Mouse (Mus musculus): ENCODE results near the gene Trim31.
A peak's percentile ranks its signal among the peaks of the same experiment; 100 is the strongest.

Gene Trim31

GRCm38 (mm10) chr17:36944121-36944775, 46.3 kb downstream of the Trim31 start:
- DNase-seq (ENCODE audit: low spot score) = no peak

- DNase-seq (ENCODE audit: low spot score) = peak; percentile 53
These were observed 49.3 kb downstream of the Trim31 start for GRCm38 (mm10) chr17:36947051-36947819.

GRCm38 (mm10) chr17:36948286-36948685, 50.4 kb downstream of the Trim31 start:
- DNase-seq (ENCODE audit: low spot score) = no peak

GRCm38 (mm10) chr17:36949265-36949664, 51.3 kb downstream of the Trim31 start:
- no peak for DNase-seq (ENCODE audit: low spot score)

- peak; percentile 93 for DNase-seq (ENCODE audit: low spot score)
These were observed 53.3 kb downstream of the Trim31 start, which contains the start of gene Ppp1r11 for GRCm38 (mm10) chr17:36950981-36951947. TSS of gene Ppp1r11 (minus strand) at chr17:36951741.

- DNase-seq (ENCODE audit: low spot score) = no peak
These were observed 54.7 kb downstream of the Trim31 start for GRCm38 (mm10) chr17:36952631-36953030.

- no peak for DNase-seq (ENCODE audit: low spot score)
These were observed 55.1 kb downstream of the Trim31 start for GRCm38 (mm10) chr17:36953062-36953461.

- DNase-seq (ENCODE audit: low spot score) = peak; percentile 92
These were observed 60.3 kb downstream of the Trim31 start, which contains the start of the genes Znrd1 and Znrd1as for GRCm38 (mm10) chr17:36957999-36958743. TSS of gene Znrd1 (minus strand) at chr17:36958559. TSS of gene Znrd1as (plus strand) at chr17:36958592.

- no peak for DNase-seq (ENCODE audit: low spot score)
These were observed 61.0 kb downstream of the Trim31 start for GRCm38 (mm10) chr17:36958884-36959283.

Measured in ovary, postnatal 36 days (tissue).